Mouse (Mus musculus): ENCODE data around the gene Golim4.
"Not testable (repeated sequence)": the region's sequence is repeated elsewhere in the genome, so short reads cannot be mapped to it uniquely, and the experiment has no call there.

The Golim4 gene

DNA sequence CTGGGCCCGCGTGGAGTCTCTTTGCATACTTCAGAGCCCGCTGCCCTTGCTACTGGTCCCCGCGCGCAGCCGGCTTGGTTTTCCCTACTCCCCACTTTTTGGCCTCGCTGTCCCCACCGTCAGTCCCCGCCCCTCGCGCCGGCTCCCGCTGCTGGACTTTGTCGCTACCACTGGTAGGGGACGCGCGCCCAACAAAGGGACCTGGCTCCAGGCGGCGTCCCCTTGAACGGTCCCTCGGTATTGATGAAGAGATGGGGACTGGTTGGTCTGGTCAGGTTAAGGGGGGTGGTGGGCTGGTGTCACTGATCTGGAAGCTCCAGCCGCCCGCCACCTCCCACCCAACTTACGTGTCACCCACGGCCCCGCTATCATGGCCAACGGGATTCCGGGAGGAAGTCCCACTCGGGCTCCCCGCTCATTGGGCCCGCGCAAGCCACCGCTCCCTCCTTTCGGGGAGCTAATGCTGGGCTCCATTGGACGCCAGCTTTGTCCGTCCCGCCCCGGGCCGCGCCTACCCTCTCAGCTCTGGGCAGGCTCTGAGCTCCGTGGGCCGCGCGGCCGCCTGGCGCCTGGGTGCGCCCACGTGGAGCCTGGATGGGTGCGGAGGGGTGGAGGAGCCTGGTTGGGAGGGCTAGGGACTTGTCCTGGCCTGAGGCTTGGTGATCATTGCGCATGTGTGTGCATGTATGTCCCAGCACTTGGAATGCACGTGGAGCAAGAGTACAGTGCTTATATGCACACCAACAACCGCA lies at the start of gene Golim4:
TSS of gene Golim4 (minus strand) at position 399 of the 752 bp plus-strand sequence.
- in situ Hi-C loops (cut with MboI; ENCODE audit: low sequenced_read_pairs) = no loop called here

DNA sequence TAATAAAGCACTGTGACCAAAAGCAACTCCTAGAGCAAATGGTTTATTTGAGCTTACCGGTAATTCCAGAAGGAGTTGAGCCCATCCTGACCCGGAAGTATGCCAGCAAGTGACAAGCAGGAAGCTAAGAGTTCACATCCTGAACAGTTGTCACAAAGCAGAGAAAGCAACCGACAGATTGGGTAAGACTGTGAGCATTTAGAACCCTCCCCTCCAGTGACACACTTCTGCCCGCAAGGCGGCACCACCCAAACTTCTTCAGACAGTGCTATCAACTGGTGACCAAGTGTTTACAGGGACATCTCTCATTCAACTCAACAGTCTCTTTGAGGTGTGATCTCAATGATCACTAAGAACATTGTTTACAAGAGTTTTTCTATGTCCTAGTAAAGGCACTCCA lies 48.9 kb upstream of the Golim4 start:
- in situ Hi-C loops (cut with MboI; ENCODE audit: low sequenced_read_pairs) = no loop called here

DNA sequence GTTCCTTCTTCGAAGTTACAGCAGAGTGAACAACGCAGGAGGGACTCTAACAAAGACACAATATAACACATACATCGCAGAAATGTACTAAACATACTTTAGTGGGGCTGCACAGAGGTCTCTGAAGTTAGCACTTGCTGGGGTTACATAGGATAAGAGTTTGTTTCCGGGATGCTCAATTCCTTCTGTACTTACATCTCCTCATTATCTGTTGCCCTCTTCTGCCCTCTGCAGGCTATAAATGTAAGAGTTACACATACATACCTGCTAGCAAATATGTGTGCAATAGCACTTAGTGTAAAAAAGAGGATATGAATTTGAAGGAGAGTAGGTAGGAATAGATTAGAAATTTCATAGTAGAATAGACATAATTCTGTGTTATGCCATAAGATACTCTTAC lies 44.4 kb upstream of the Golim4 start:
- in situ Hi-C loops (cut with MboI; ENCODE audit: low sequenced_read_pairs) = no loop called here

DNA sequence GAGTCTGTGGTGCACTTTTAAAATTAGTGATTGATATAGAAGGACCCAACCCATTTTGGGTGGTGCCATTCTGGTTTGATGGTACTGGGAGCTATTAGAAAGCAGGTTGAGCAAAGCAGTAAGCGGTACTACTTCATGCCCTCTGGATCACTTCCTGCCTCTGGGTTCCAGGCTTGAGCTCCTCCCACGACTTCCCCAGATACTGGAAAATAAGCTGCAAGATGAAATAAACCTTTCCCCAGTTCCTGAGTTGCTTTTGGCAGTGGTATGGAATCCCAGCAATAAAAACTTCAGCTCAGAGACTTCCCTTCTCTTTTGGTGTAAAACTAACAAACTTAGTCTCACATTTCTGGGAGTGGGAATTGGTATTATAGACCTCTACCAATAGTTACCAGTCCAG lies 43.7 kb upstream of the Golim4 start:
- in situ Hi-C loops (cut with MboI; ENCODE audit: low sequenced_read_pairs) = no loop called here

DNA sequence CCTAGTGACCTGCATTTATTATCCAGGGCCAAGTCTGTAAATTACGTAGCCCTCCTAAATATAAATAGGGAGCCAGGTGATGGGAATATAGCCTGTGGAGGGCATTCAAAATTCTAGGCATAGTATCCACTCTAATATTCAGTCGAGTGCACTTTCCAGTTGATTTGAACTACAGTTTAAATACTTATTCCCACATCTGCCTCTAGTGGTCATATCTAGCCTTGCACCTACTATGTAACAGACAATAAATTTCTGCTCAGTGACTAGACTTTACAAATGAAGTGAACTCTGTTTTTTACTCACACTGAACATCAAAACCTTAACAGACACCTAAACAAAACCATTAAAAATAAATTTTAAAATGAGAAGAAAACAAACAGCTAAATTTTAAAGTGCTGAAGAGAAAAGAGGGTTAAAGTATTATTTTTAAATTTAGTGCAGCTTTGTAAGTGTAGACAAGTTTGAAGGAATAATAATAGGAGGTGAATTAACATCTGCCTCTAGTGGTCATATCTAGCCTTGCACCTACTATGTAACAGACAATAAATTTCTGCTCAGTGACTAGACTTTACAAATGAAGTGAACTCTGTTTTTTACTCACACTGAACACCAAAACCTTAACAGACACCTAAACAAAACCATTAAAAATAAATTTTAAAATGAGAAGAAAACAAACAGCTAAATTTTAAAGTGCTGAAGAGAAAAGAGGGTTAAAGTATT lies 24.4 kb upstream of the Golim4 start:
- in situ Hi-C loops (cut with MboI; ENCODE audit: low sequenced_read_pairs) = not testable (repeated sequence)

DNA sequence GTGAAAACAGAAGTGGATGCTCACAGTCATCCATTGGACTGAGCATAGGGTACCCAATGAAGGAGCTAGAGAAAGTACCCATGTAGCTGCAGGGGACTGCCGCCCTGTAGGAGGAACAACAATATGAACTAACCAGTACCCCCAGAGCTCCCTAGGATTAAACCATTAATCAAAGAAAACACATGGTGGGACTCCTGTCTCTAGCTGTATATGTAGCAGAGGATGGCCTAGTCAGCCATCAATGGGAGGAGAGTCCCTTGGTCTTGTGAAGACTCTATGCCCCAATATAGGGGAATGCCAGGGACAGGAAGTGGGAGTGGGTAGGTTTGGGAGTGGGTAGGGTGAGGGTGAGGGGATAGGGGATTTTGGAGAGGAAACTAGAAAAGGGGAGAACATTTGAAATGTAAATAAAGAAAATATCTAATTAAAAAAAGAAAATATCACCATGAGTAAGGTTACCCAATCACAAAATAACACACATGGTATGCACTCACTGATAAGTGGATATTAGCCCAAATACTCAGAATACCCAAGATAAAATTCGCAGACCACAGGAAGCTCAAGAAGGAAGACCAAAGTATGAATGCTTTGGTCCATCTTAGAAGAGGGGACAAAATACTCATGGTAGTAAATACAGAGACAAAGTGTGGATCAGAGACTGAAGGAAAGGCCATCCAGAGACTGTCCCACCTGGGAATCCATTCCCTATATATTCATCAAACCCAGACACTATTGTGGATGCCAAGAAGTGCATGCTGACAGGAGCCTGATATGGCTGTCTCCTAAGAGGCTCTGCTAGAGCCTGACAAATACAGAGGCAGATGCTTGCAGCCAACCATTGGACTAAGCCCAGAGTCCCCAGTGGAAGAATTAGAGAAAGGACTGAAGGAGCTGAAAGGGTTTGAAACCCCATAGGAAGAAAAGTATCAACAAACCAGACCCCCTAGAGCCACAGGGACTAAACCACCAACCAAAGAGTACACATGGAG lies 6.3 kb upstream of the Golim4 start:
- in situ Hi-C loops (cut with MboI; ENCODE audit: low sequenced_read_pairs) = not testable (repeated sequence)

DNA sequence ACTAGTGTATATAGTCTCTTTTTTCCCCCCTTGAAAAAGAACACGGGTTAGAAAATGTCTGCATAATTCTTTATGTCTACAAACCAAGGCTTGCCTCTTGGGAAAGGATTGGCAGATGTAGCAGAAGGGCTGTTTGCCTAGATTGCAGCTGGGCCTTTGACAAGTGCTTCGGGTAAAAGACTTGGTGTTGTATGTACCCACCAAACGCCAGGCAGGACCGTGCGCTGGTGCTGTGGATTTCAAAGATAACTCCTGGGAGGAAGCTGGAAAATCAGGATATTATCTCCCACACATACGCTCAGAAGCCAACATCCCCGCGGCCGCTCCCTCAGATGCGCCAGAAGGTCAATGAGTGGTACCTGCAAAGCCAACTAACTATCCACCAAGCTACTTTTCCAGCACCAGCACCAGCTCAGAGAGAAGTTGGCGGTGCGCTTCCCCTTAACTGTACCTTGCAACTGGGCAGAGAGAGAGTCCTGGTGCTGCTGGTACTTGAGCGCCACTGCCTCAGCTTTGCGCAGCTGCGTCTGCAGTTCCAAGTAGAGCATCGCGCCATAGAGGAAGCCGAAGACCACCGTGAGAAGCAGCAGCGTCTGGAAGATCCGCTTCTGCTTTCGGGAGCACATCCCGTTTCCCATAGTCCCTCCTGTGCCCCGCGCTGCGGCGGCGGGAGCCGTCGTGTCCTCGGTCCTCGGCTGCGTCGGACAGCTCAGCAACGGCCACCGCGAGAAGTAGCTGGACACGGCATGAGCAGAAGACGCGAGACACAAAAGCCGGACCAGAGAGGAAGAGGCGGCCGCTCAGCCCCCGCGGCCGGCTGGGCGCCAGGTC lies 873 bp downstream of the Golim4 start:
- in situ Hi-C loops (cut with MboI; ENCODE audit: low sequenced_read_pairs) = no loop called here

DNA sequence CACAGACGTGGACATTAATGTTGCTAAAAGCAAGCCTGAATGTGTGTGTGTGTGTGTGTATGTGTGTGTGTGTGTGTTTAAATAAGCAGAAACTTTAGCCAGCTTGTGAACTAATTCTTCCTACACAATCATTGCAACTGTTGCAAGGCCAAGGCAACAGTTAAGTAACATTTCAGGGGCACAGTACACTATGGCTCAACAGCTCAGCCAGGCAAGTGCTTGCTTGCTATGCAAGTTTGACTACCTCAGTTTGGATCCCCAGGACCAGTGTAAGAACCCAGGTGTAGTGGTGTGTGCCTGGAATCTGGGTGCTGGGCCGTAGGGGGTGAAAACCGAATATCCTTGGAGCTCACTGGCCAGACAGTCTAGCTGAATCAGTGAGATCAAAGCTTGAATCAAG lies 2.6 kb downstream of the Golim4 start:
- in situ Hi-C loops (cut with MboI; ENCODE audit: low sequenced_read_pairs) = no loop called here

DNA sequence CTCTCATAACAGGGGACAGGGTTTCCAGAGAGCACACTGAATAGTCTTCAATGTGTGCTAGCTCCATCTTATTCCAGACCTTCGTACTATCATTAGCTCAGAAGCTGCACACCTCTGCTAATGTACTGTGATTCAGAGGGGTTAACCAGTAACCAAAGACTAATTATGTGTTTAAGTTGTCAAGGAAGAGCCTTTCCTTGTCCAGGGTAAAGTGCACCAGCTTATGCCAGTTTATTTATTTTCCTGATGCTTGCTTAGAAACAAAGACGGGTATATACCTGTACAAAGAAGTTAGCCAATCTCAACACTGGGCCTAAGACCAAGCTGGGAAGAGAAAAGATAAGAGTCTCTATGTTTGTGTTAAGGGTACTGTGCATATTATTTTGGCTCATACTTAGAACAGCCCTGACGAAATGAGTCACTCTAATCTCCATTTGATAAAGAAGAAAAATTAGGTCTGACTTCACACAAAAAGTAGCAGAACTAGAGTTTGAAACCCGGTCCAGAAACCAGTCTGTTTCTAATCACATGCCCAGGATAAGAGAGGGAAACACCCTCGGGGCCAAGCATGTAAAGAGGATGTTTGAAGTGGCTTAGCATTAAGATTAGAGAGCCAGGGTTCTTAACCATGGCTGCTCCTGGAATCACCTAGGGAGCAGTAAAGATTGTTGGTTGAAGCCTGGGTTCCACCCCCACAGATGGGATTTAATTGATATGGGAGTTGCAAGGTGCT lies 4.3 kb downstream of the Golim4 start:
- in situ Hi-C loops (cut with MboI; ENCODE audit: low sequenced_read_pairs) = no loop called here

DNA sequence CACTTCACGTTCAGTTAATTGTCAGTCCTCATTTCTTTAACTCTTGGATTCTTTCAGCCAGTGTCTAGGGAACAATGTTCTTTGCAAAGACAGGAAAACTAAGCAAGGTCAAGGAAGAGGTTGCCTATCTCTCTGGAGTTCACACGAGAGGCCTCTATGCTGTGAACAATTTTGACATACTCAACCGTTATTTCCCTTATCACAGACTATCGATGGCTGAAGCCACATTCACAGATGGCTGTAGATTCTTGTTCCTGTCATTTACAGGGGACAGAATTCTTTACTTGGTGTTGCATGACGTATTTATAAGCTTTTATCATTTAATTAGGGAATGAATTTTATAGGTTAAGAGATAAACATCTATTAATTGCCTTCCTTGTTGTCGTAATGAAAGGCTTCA lies 5.9 kb downstream of the Golim4 start:
- in situ Hi-C loops (cut with MboI; ENCODE audit: low sequenced_read_pairs) = no loop called here

DNA sequence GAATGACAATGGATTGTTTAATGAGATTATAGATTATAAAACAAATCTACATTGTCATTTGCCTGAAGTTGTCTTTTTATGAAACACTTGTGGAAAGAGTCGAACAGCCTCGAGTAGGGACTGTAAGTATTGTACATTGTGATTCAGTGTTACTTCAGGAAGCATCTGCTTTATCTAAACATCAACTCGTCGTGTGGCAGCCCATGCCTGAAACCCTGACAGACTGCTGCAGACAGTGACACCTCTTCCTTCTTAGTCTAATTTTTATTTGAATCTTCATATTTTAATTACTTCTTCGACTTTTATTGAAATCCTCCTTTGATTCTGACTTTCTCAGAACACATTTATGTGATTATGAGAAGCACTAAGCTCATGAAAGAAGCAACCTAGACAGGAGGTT lies 7.4 kb downstream of the Golim4 start:
- in situ Hi-C loops (cut with MboI; ENCODE audit: low sequenced_read_pairs) = no loop called here

DNA sequence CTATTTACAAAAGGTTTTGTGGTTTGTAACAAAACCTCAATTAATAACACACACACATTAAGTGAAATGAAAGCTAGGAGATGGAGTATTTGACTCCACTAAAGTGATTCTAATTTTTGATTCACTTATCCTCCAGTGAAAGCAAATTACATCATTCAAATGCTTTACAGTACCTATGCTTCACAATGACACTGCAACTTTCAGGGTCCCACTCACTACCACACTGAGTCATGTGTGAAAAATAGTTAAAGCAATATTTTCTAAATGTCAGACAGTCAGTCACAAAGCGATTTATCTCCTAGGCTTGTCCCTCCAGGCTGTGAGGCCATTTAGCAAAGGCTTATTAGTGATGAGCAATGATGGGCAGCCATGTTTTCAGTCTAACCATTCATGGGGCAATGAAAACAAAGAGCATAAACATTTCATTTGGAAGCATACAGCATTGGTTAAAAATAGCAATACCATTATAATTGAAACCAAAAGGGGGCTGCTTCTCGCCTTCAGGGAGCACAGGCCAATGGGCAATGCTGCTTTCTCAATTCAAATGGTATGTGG lies 8.1 kb downstream of the Golim4 start:
- in situ Hi-C loops (cut with MboI; ENCODE audit: low sequenced_read_pairs) = no loop called here

DNA sequence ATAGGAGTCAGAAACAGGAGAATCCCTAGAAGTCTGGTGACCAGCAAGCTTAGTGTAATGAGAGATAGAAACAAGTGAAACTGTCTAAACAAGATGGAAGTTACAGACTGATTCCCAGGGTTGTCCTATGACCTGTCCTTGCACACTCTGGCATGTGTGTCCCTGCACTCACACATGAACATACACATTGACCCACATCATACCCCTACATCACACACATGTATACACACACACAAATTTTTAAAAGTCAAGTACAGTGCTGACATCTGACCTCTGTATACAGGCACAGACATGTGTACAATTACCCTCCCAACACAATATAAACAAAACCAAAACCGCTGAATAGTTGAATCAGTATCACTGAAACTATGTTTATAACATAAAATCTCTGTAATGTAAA lies 8.7 kb downstream of the Golim4 start:
- in situ Hi-C loops (cut with MboI; ENCODE audit: low sequenced_read_pairs) = no loop called here

DNA sequence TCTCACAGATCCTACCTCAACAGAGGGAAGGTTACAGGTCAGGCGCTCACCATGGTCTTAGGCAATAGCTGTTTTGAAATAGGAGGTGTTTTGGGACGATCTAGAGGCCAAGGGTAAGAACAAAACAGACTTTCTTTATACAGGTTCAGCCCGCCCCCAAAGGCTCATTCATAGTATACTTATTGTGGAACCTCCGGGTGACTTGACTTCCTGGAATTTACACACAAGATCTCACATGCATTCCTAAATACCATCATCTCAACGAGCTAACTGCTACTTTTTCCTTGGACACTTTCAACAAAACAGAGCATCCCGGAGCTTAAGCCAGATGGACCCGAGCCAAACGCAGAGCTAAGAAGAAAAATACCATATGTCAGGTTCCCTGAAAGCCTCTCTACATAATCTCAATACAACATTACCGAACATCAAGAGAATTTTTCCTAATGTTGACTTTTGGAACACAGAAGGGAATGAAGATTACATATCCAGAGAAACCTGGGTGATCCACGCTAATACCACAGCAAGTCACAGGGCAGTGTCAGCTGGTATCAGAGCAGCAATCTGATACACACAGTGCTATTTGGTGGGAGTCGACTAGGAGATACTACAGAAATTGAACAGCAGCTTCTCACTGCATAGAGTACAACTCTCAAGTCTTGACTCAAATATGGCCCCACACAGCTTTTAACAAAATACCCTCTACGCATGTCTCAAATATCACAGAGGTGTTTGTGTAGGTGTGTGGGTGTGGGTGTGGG lies 14.3 kb downstream of the Golim4 start:
- in situ Hi-C loops (cut with MboI; ENCODE audit: low sequenced_read_pairs) = no loop called here

DNA sequence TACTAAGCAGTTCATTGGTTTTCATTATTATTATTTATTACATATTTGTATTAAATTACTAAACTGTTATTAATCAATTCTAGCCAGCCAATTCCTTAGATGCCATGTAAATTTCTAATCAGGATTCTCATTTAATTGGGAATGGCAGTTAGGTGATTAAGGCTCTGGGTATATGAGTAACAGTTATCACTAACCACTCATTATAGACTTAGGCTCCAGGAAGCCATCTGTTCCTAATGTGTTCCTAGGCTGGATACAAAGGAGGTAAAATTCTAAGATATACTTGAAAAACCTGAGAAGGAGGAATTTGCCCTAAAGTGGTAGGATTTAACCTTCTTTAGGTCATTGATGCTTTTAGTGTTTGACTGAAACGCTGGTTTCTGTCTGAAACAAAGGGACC lies 14.9 kb downstream of the Golim4 start:
- in situ Hi-C loops (cut with MboI; ENCODE audit: low sequenced_read_pairs) = no loop called here

DNA sequence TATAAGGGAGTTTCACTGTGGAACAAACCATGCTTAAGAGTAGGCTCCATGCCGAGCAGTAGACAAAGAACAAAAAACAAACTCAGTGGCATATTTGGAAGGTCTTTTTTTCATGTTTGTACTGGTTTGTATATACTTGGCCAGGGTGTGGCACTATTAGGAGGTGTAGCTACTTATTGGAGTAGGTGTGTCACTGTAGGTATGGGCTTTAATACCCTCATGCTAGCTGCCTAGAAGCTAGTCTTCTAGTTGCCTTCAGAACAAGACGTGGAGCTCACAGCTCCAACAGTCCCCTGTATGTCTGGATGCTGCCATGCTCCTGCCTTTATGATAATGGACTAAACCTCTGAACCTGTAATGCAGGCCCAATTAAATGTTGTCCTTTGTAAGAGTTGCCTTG lies 20.6 kb downstream of the Golim4 start:
- in situ Hi-C loops (cut with MboI; ENCODE audit: low sequenced_read_pairs) = no loop called here

DNA sequence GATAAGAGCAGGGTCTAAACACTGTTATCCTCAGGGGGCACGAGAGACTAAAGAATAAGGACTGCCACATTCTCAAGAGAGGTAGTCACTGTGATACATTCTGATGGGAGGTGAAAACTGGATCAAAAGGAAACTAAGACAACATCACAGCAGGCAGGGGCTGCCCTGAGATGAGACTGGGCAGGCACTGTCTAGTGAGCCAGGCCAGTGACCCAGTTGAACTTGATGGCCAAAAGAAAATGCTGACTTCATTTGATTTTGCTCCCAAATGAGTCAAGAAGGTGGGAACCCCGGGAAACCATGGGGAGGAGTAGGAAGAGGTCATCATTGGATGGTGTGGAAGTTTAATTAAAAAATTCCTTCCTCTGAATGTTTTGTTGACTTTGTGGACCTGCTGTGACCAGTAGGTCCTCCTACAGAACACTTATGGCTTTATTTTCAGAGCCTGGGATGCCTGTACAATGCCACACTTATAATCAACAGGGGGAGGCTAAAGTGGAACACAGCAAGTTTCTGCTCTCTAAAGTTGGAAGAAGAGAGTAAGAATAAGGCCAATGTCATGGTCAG lies 26.0 kb downstream of the Golim4 start:
- in situ Hi-C loops (cut with MboI; ENCODE audit: low sequenced_read_pairs) = no loop called here

DNA sequence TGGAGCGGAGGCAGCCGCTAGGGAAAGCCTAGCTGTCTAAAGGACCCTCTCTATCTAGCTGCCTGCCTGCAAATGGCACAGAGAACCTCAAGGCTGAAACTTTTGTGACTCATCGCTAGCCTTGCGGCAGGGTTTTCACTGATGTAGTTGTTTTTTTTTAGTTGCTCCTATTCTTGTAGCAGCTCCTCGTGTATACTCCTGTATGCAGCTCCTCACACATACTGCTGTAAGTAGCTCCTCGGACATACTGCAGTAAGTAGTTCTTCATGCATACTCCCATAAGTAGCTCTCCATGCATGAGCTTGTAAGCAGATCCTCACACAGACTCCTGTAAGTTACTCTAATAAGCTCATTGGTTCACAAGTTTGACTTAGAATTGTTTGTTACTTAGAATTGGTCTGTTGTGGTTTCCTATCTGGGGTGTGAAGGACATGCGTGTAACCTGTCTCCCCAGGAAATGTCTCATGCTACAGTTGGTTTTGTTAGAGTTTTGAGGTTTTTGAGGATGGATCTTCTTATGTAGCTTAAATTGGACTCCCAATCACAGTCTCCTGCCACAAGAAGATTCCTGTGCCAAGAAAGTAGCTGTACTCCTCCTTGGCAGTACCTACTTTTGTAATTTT lies 26.7 kb downstream of the Golim4 start:
- in situ Hi-C loops (cut with MboI; ENCODE audit: low sequenced_read_pairs) = no loop called here

Data from CH12F3 (cell line).